Mouse (Mus musculus) stomach, postnatal 0 days (tissue): ENCODE results near the gene Tmem213. TPM values are rescaled to one million over a fixed set of nuclear protein-coding genes. Genes with fewer than 3 reads are reported as not detected.

ENCODE experiments used
- ATAC-seq: fragments of 200-750 bp; cut with Nextera tagmentation; 2 replicates; pipeline ENCODE4 v1.8.0; 2017; ENCODE audit not compliant: low FRiP score, low TSS enrichment
- DNase-seq: peaks from one replicate; pipeline ENCODE4 v3.0.0-alpha.2; 2016; ENCODE audit warnings: low spot score
- H3K27ac ChIP-seq: fragments of 300-500 bp; sonication (generic); replicated peaks from 2 replicates; pipeline ENCODE4 v1.5.1; 2014; ENCODE audit warnings: mild to moderate bottlenecking, control low read depth
- H3K27me3 ChIP-seq: fragments of 300-500 bp; sonication (generic); 2 replicates; pipeline ENCODE4 v1.6.1; 2014; ENCODE audit warnings: low read length; ENCODE audit not compliant: control insufficient read depth, insufficient read depth
- H3K36me3 ChIP-seq: fragments of 300-500 bp; sonication (generic); 2 replicates; pipeline ENCODE4 v1.6.1; 2014; ENCODE audit warnings: low read length, mixed read lengths; ENCODE audit not compliant: control insufficient read depth, insufficient read depth
- H3K4me1 ChIP-seq: fragments of 300-500 bp; sonication (generic); replicated peaks from 2 replicates; pipeline ENCODE4 v1.6.1; 2014; ENCODE audit warnings: antibody characterized with exemption; ENCODE audit not compliant: control insufficient read depth, insufficient read depth
- H3K4me2 ChIP-seq: fragments of 300-500 bp; sonication (generic); replicated peaks from 2 replicates; pipeline ENCODE4 v1.6.1; 2014; ENCODE audit warnings: low read depth, mild to moderate bottlenecking, control low read depth, moderate library complexity
- H3K4me3 ChIP-seq: fragments of 300-500 bp; sonication (generic); 2 replicates; pipeline ENCODE4 v1.5.1; 2014; ENCODE audit warnings: low read depth, low read length, control low read depth
- H3K9ac ChIP-seq: fragments of 300-500 bp; sonication (generic); 2 replicates; pipeline ENCODE4 v1.6.1; 2014; ENCODE audit warnings: mild to moderate bottlenecking, low read length, control low read depth, mixed read lengths
- H3K9me3 ChIP-seq: fragments of 300-500 bp; sonication (generic); 2 replicates; pipeline ENCODE4 v1.6.1; 2016; ENCODE audit warnings: low read length; ENCODE audit not compliant: control insufficient read depth
- CTCF ChIP-seq: IDR thresholded peaks from 2 replicates; pipeline ENCODE4 v1.5.1; 2016; ENCODE audit warnings: antibody characterized with exemption, low read depth, mild to moderate bottlenecking, moderate library complexity
- EP300 ChIP-seq: optimal IDR thresholded peaks from 2 replicates; pipeline ENCODE3; 2016; ENCODE audit warnings: antibody characterized with exemption
- WGBS: fragments of 180-500 bp; shearing (Covaris S2); extraction: QIAGEN DNeasy Blood & Tissue Kit; methylation state at CpG from one replicate; pipeline ENCODE4 v1.1.7; 2014; 5-methylcytosine and 5-hydroxymethylcytosine counted together
- polyA plus RNA-seq: library from polyadenylated mRNA; unstranded; fragments of >200 nt; fragmentation: Nextera tagmentation; extraction: Ambion mirVana; gene quantifications from 2 replicates; pipeline ENCODE4 v1.2.1, GENCODE M21; 2015

The Tmem213 gene
- polyA plus RNA-seq, 1 experiment from 2014 or later: 3.0 TPM

DNA sequence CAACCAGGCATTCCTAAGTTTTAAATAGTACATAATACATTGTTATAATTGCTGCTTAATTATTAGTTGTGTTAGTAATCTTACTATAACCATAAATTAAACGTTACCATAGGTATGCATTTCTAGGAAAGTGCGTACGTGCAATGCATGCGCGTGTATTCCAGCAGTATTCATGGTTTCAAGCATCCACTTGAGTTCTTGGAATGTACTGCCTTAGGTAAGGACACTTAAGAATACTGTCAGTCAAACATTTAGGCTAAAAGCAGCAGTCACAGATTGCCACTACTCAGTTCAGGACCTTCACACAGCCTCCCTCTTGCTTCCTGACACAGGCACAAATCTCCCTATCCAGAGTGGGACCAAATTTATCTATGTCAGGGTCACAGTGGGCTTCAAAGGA, 606 bp upstream of the Tmem213 start:
- H3K9me3 ChIP-seq: no peaks in the 10 kb centered on the region
- H3K27me3 ChIP-seq: no peaks in the 10 kb centered on the region
- TF ChIP-seq CTCF (no peak), EP300 (no peak)
- no peaks in the 10 kb centered on the region for H3K36me3 ChIP-seq
- H3K4me1 ChIP-seq: no peaks in the 10 kb centered on the region
- DNase-seq (no peak), ATAC-seq (no peak)
- H3K4me2 ChIP-seq: no peak overlapping the region
- H3K27ac ChIP-seq: no peak overlapping the region
- no peak overlapping the region for H3K4me3 ChIP-seq
- WGBS: 90% methylated on average over 5 of the region's 5 CpGs
- H3K9ac ChIP-seq: no peak overlapping the region

DNA sequence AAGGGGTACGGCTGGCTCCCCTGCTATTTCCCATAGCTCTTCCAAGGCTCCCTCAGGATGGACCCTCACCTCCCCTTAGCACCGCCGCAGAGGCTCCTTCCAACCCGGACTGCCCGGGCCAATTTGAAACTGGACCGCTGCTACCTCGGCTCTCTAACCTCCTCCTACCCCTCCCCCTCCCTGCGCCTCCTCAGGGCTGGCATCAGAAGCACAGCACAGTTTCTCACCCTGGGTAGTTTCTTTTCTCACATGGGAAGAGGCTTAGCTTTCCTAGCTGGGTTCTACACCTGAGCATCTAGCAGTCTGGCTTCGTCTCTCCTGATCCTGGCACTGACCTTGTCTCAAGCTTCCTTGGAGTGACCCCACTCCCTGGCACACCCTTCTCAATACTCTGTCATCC, 816 bp downstream of the Tmem213 start:
- no peaks in the 10 kb centered on the region for H3K9me3 ChIP-seq
- DNase-seq: peak; percentile 33
- no peak overlapping the region for H3K4me3 ChIP-seq
- H3K27ac ChIP-seq: no peak overlapping the region
- no peaks in the 10 kb centered on the region for H3K36me3 ChIP-seq
- peak overlapping the region; percentile 29; the same call in 1 of the 2 replicates for H3K4me2 ChIP-seq
- ATAC-seq: peak; percentile 25; the same call in 1 of the 2 replicates
- no peaks in the 10 kb centered on the region for H3K27me3 ChIP-seq
- no peak overlapping the region for H3K9ac ChIP-seq
- 21% methylated on average over 9 of the region's 9 CpGs for WGBS
- TF ChIP-seq EP300 (no peak), CTCF (no peak)
- H3K4me1 ChIP-seq: no peaks in the 10 kb centered on the region

DNA sequence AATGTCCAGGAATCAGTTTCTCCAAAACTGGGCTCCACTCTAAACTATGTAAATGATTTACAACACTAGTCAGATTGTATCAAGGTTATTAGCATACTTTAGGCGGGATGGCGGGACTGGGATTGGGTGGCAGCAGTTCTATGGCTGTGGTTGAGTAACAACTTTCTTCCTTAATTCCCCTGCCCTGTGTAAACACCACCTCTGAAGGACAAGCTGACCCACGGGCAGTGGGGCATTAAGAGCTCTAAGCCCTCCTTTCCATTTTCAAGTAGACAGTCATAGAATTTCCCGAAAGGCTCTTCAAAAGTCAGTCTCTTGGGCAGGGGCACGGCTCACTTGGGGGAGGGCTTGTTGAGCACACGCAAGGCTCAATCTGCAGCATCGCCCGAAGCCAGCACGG, 1.8 kb downstream of the Tmem213 start:
- H3K9ac ChIP-seq: no peak overlapping the region
- no peaks in the 10 kb centered on the region for H3K4me1 ChIP-seq
- DNase-seq: no peak
- no peak overlapping the region for H3K27ac ChIP-seq
- H3K36me3 ChIP-seq: no peaks in the 10 kb centered on the region
- TF ChIP-seq CTCF: no peak
- TF ChIP-seq EP300: no peak
- no peaks in the 10 kb centered on the region for H3K9me3 ChIP-seq
- H3K27me3 ChIP-seq: no peaks in the 10 kb centered on the region
- H3K4me2 ChIP-seq: no peak overlapping the region
- ATAC-seq: no peak
- WGBS: 54% methylated on average over 9 of the region's 9 CpGs
- no peak overlapping the region for H3K4me3 ChIP-seq

DNA sequence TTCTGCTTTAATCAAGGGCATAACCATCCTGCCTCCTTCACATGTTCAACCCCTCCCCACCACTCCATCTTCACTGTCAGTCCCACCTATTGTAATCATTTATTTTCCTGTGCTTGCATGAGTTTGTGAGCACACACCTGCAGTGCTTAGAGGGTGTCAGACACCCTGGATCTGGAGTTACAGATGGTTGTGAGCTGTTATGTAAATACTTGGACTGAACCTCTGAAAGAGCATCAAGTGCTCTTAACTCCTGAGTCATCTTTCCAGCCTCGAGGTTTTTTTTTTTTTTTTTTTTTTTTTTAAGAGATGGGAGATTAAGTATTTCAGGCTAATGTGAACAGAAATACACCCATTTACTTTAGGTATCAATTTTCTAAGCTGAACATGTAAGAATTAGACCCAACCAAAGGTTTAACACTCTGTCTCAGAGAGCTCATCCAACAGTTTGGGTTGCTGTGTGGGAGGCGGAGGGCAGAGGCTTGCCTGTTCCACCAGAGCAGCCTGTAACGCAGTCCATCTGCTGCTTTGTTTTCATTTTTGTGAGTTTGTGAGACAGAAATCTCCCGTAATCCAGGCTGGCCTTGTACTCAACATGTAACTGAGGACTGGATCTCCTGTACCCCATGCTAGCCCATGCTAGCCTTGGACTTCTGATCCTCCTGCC, 7.2 kb downstream of the Tmem213 start:
- DNase-seq (no peak), ATAC-seq (no peak)
- 28% methylated on average over 4 of the region's 4 CpGs for WGBS
- Histone ChIP-seq H3K9ac (no peak overlapping the region), H3K27ac (no peak overlapping the region), H3K4me1 (no peaks in the 10 kb centered on the region), H3K4me2 (no peak overlapping the region), H3K27me3 (no peaks in the 10 kb centered on the region), H3K9me3 (no peaks in the 10 kb centered on the region), H3K36me3 (no peaks in the 10 kb centered on the region), H3K4me3 (no peak overlapping the region)
- TF ChIP-seq EP300 (no peak), CTCF (no peak)

DNA sequence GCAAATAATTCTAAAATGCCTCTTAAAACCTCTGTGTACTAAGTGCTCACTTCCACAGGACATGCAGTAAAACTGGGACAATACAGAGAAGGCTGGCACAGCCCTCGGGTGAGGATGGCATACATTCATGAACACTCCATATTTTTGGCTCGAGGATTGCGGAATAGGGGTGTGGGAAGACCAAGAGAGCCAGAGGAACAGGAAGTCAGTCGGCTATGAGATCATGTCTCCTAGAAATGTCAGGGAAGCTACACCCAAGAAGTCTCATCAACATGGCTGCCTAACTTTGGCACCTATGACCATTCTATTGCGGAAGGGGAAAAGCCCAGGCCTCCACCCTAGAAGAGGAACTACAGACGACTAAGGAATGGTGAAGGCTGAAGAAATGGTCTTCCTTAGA, 9.3 kb downstream of the Tmem213 start:
- Histone ChIP-seq H3K27ac (no peak overlapping the region), H3K9ac (no peak overlapping the region), H3K9me3 (no peaks in the 10 kb centered on the region), H3K36me3 (no peaks in the 10 kb centered on the region), H3K4me2 (no peak overlapping the region), H3K27me3 (no peaks in the 10 kb centered on the region), H3K4me1 (no peaks in the 10 kb centered on the region), H3K4me3 (no peak overlapping the region)
- no peak for TF ChIP-seq CTCF
- TF ChIP-seq EP300: no peak
- WGBS: 81% methylated on average over 6 of the region's 6 CpGs
- ATAC-seq: no peak
- no peak for DNase-seq

DNA sequence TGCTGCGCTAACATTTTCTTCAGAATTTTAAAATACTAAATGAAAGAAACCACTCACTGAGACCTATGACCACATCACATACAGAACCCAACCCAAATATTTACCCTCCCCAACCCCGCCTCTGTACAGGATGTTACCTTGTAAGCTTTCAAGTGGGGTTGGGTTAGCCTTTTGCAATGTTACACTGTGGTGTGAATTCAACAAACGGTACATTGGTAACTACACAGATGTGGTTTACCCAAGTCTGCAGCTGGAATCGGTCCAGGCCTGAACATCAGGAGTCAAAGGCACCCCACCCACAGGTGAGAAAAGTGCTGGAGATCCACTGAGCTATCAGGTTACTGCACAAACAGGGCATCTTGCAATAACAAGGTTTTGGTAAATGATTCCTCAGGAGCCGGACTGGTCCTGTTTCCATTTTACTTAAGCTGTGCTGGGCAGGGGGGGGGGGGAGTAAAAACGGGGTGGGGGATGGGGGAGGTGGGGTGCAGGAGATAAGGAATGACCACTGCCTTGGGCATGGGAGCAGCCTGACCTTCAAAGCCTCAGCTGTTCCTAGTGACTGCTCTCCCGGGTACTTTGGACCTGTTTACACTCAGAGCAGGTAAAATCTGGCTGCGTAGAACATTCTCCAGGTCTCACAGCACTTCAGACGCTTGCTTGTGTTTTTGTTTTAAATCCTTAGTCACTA, 11.8 kb downstream of the Tmem213 start:
- TF ChIP-seq CTCF: no peak
- TF ChIP-seq EP300: no peak
- H3K36me3 ChIP-seq: no peaks in the 10 kb centered on the region

More for the DNA sequence above, 11.8 kb downstream of the Tmem213 start:
- no peaks in the 10 kb centered on the region for H3K4me1 ChIP-seq
- peak; percentile 58 for DNase-seq
- no peak overlapping the region for H3K4me3 ChIP-seq
- 41% methylated on average over 9 of the region's 9 CpGs for WGBS
- H3K27me3 ChIP-seq: no peaks in the 10 kb centered on the region
- no peak overlapping the region for H3K27ac ChIP-seq
- H3K9me3 ChIP-seq: no peaks in the 10 kb centered on the region
- no peak overlapping the region for H3K9ac ChIP-seq
- peak; percentile 85 for ATAC-seq
- H3K4me2 ChIP-seq: no peak overlapping the region
